Mouse (Mus musculus): ENCODE measurements around the gene Gm42715. TPM values are rescaled to one million over a fixed set of nuclear protein-coding genes. Genes with fewer than 3 reads are reported as not detected.

Gm42715 gene
- polyA plus RNA-seq (2015; fragmentation: Nextera tagmentation; extraction: Ambion mirVana) = 8.7 and 9.2 TPM in 2 replicates

GRCm38 (mm10) chr7:127519284-127519683, at the start of gene Gm42715:
TSS of gene Gm42715 (plus strand) at chr7:127519584.
- ATAC-seq (replicated peaks; ENCODE audit: extremely low read depth, insufficient read depth, low FRiP score) = no peak
- Histone ChIP-seq H3K9me3 (replicated peaks; ENCODE audit: control insufficient read depth, low read length) (no peaks in the 10 kb centered on the region), H3K27ac (ENCODE audit: low read length) (no peak within 1 kb of the TSS), H3K4me1 (ENCODE audit: control insufficient read depth, insufficient read depth, low read length) (no peaks in the 10 kb centered on the region; the same call in 1 of the 2 replicates), H3K36me3 (ENCODE audit: control insufficient read depth, insufficient read depth) (peaks cover 69% of the 10 kb centered on the region), H3K27me3 (ENCODE audit: control insufficient read depth, insufficient read depth, low read length) (no peaks in the 10 kb centered on the region), H3K4me2 (ENCODE audit: low read depth, low read length) (no peak within 1 kb of the TSS), H3K9ac (ENCODE audit: low read length) (no peak within 1 kb of the TSS), H3K4me3 (ENCODE audit: low read length) (no peak within 1 kb of the TSS)
- 89% methylated on average over 3 of the region's 3 CpGs for WGBS

GRCm38 (mm10) chr7:127470011-127470715, 49.2 kb upstream of the Gm42715 start:
- WGBS = 9% methylated on average over 10 of the region's 10 CpGs

GRCm38 (mm10) chr7:127470743-127471645, 48.4 kb upstream of the Gm42715 start:
- Histone ChIP-seq H3K4me1 (ENCODE audit: control insufficient read depth, insufficient read depth, low read length) (peaks cover 8% of the 10 kb centered on the region), H3K4me2 (ENCODE audit: low read depth, low read length) (peak overlapping the region; percentile 85), H3K27me3 (ENCODE audit: control insufficient read depth, insufficient read depth, low read length) (no peaks in the 10 kb centered on the region), H3K36me3 (ENCODE audit: control insufficient read depth, insufficient read depth) (peaks cover 42% of the 10 kb centered on the region), H3K9ac (ENCODE audit: low read length) (peak overlapping the region; percentile 96), H3K27ac (ENCODE audit: low read length) (peak overlapping the region; percentile 99), H3K9me3 (replicated peaks; ENCODE audit: control insufficient read depth, low read length) (no peaks in the 10 kb centered on the region), H3K4me3 (ENCODE audit: low read length) (peak overlapping the region; percentile 91)
- ATAC-seq (replicated peaks; ENCODE audit: extremely low read depth, insufficient read depth, low FRiP score) = peak; percentile 89
- WGBS = under 1% methylated on average over 46 of the region's 46 CpGs

More at GRCm38 (mm10) chr7:127470011-127470715, 49.2 kb upstream of the Gm42715 start:
- H3K27me3 ChIP-seq (ENCODE audit: control insufficient read depth, insufficient read depth, low read length) = no peaks in the 10 kb centered on the region
- peak overlapping the region; percentile 85 for H3K4me2 ChIP-seq (ENCODE audit: low read depth, low read length)
- peak overlapping the region; percentile 96 for H3K9ac ChIP-seq (ENCODE audit: low read length)
- peak overlapping the region; percentile 91 for H3K4me3 ChIP-seq (ENCODE audit: low read length)
- ATAC-seq (replicated peaks; ENCODE audit: extremely low read depth, insufficient read depth, low FRiP score) = no peak
- H3K9me3 ChIP-seq (replicated peaks; ENCODE audit: control insufficient read depth, low read length) = no peaks in the 10 kb centered on the region
- H3K36me3 ChIP-seq (ENCODE audit: control insufficient read depth, insufficient read depth) = peaks cover 34% of the 10 kb centered on the region
- H3K27ac ChIP-seq (ENCODE audit: low read length) = peak overlapping the region; percentile 99
- H3K4me1 ChIP-seq (ENCODE audit: control insufficient read depth, insufficient read depth, low read length) = peaks cover 8% of the 10 kb centered on the region

GRCm38 (mm10) chr7:127471646-127472010, 47.8 kb upstream of the Gm42715 start:
- peak; percentile 15 for ATAC-seq (replicated peaks; ENCODE audit: extremely low read depth, insufficient read depth, low FRiP score)
- WGBS = under 1% methylated on average over 25 of the region's 25 CpGs

GRCm38 (mm10) chr7:127472060-127472459, 47.3 kb upstream of the Gm42715 start:
- Histone ChIP-seq H3K36me3 (ENCODE audit: control insufficient read depth, insufficient read depth) (peaks cover 47% of the 10 kb centered on the region), H3K9ac (ENCODE audit: low read length) (peak overlapping the region; percentile 96), H3K27me3 (ENCODE audit: control insufficient read depth, insufficient read depth, low read length) (no peaks in the 10 kb centered on the region), H3K4me1 (ENCODE audit: control insufficient read depth, insufficient read depth, low read length) (peaks cover 14% of the 10 kb centered on the region), H3K4me3 (ENCODE audit: low read length) (peak overlapping the region; percentile 91), H3K9me3 (replicated peaks; ENCODE audit: control insufficient read depth, low read length) (no peaks in the 10 kb centered on the region), H3K4me2 (ENCODE audit: low read depth, low read length) (peak overlapping the region; percentile 85), H3K27ac (ENCODE audit: low read length) (peak overlapping the region; percentile 99)
- ATAC-seq (replicated peaks; ENCODE audit: extremely low read depth, insufficient read depth, low FRiP score) = no peak
- WGBS = 1% methylated on average over 7 of the region's 7 CpGs

More at GRCm38 (mm10) chr7:127471646-127472010, 47.8 kb upstream of the Gm42715 start:
- Histone ChIP-seq H3K27ac (ENCODE audit: low read length) (peak overlapping the region; percentile 99), H3K36me3 (ENCODE audit: control insufficient read depth, insufficient read depth) (peaks cover 45% of the 10 kb centered on the region), H3K27me3 (ENCODE audit: control insufficient read depth, insufficient read depth, low read length) (no peaks in the 10 kb centered on the region), H3K4me2 (ENCODE audit: low read depth, low read length) (peak overlapping the region; percentile 85), H3K4me3 (ENCODE audit: low read length) (peak overlapping the region; percentile 91), H3K9me3 (replicated peaks; ENCODE audit: control insufficient read depth, low read length) (no peaks in the 10 kb centered on the region), H3K9ac (ENCODE audit: low read length) (peak overlapping the region; percentile 96), H3K4me1 (ENCODE audit: control insufficient read depth, insufficient read depth, low read length) (peaks cover 10% of the 10 kb centered on the region)

- Histone ChIP-seq H3K9me3 (replicated peaks; ENCODE audit: control insufficient read depth, low read length) (no peaks in the 10 kb centered on the region), H3K4me3 (ENCODE audit: low read length) (no peak overlapping the region), H3K9ac (ENCODE audit: low read length) (no peak overlapping the region), H3K36me3 (ENCODE audit: control insufficient read depth, insufficient read depth) (peaks cover 35% of the 10 kb centered on the region), H3K4me2 (ENCODE audit: low read depth, low read length) (no peak overlapping the region), H3K27me3 (ENCODE audit: control insufficient read depth, insufficient read depth, low read length) (no peaks in the 10 kb centered on the region), H3K27ac (ENCODE audit: low read length) (no peak overlapping the region), H3K4me1 (ENCODE audit: control insufficient read depth, insufficient read depth, low read length) (peaks cover 17% of the 10 kb centered on the region)
- WGBS = 85% methylated on average over 5 of the region's 5 CpGs
- no peak for ATAC-seq (replicated peaks; ENCODE audit: extremely low read depth, insufficient read depth, low FRiP score)
These were observed 45.7 kb upstream of the Gm42715 start for GRCm38 (mm10) chr7:127473705-127474104.

- 75% methylated on average over 6 of the region's 6 CpGs for WGBS
- no peak for ATAC-seq (replicated peaks; ENCODE audit: extremely low read depth, insufficient read depth, low FRiP score)
- no peak overlapping the region for H3K27ac ChIP-seq (ENCODE audit: low read length)
- H3K36me3 ChIP-seq (ENCODE audit: control insufficient read depth, insufficient read depth) = peaks cover 35% of the 10 kb centered on the region
- peaks cover 17% of the 10 kb centered on the region for H3K4me1 ChIP-seq (ENCODE audit: control insufficient read depth, insufficient read depth, low read length)
- H3K27me3 ChIP-seq (ENCODE audit: control insufficient read depth, insufficient read depth, low read length) = no peaks in the 10 kb centered on the region
- no peaks in the 10 kb centered on the region for H3K9me3 ChIP-seq (replicated peaks; ENCODE audit: control insufficient read depth, low read length)
- H3K4me3 ChIP-seq (ENCODE audit: low read length) = no peak overlapping the region
- H3K4me2 ChIP-seq (ENCODE audit: low read depth, low read length) = no peak overlapping the region
- no peak overlapping the region for H3K9ac ChIP-seq (ENCODE audit: low read length)
These were observed 44.9 kb upstream of the Gm42715 start for GRCm38 (mm10) chr7:127474378-127475070.

- Histone ChIP-seq H3K36me3 (ENCODE audit: control insufficient read depth, insufficient read depth) (peaks cover 35% of the 10 kb centered on the region), H3K27ac (ENCODE audit: low read length) (no peak overlapping the region), H3K9ac (ENCODE audit: low read length) (no peak overlapping the region), H3K4me2 (ENCODE audit: low read depth, low read length) (no peak overlapping the region), H3K27me3 (ENCODE audit: control insufficient read depth, insufficient read depth, low read length) (no peaks in the 10 kb centered on the region), H3K9me3 (replicated peaks; ENCODE audit: control insufficient read depth, low read length) (no peaks in the 10 kb centered on the region), H3K4me3 (ENCODE audit: low read length) (no peak overlapping the region), H3K4me1 (ENCODE audit: control insufficient read depth, insufficient read depth, low read length) (peaks cover 24% of the 10 kb centered on the region)
- ATAC-seq (replicated peaks; ENCODE audit: extremely low read depth, insufficient read depth, low FRiP score) = no peak
- 94% methylated on average over 11 of the region's 11 CpGs for WGBS
These were observed 44.1 kb upstream of the Gm42715 start for GRCm38 (mm10) chr7:127475186-127475740.
